Mouse (Mus musculus) lung, postnatal 14 days (tissue): ENCODE measurements around the gene Ssr2.

ENCODE experiments used
- DNase-seq: peaks from one replicate; pipeline ENCODE4 v3.0.0; 2021

Gene Ssr2

DNA sequence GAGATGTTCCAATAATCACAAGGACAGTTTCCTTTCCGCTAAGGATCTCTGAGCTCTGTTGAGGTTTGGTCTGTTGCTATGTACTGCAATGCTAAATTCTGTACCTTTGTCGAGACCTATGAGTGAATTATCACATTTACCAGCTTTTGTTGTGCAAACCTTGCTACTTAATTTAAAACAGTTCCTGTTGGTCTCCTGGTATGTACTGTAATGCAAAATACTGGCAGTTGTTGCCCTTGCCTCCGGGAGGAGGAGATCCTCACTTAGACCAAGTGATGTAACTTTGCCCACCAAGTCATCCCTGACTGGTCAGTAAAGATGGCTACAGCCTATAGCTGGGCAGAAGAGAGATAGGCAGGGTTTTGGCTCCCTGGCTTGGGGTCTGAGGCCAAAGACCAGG is at the start of gene Ssr2:
Gene Ssr2 (plus strand): TSS at position 337 of the 400 bp plus-strand sequence.
- DNase-seq: no peak

DNA sequence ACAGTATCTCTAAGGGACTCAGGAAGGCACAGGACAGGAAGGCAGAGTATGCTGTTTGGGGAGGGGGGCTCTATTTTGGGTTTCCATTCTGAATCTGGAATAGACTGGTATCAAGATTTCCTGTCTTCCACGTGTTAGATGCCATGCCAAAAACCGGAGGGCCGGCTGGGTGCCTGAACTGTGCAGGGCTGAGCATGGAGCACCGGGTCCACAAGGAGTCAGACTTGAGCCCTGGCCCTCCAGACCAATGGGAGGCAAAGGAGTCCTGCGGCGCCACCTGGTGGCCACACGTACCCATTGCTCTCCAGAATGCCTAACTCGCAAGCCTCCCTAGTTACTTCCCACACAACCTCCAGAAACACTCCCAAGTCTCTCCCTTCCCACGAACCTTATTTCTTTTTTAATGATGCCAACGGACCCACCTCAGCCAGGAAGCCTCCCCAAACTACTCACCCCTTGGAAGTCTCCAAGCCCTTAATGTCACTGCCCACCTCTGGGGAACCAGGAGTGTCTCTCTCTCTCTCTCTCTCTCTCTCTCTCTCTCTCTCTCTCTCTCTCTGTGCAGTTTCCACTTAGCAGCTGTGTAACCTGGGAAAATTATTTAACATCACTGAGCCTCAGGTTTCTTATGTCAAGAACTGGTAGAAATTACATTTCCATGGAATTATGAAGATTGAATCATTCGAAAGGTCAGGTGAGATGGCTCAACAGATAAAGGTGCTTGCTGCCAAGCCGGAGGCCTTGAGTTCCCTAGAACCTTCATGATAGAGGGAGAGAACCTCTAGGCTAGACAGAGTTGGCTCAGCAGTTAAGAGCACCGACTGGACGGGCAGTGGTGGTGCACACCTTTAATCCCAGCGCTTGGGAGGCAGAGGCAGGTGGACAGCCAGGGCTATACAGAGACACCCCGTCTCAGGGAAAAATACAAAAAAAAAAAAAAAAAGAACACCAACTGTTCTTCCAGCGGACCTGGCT is 49.2 kb upstream of the Ssr2 start:
- peak; percentile 88 for DNase-seq

DNA sequence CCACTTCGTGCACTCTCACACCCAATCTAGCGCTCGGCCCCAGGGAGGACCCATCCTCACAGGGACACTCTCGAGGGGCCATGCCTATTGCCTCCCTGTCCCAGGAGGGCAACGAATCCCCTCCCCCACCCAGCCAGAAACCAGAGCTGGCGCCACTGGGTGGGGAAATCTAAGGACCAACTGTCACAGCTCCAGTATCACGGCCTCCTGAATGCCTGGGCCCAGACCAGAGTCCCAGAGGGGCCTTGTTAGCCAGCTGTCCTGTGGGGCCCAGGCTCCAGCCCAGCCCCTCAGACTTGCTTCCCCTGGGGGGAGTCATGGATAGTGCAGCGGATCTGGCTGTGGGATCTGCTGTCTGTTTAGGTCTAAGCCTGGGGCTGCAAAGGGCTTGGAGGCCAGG is 48.1 kb upstream of the Ssr2 start:
- no peak for DNase-seq

DNA sequence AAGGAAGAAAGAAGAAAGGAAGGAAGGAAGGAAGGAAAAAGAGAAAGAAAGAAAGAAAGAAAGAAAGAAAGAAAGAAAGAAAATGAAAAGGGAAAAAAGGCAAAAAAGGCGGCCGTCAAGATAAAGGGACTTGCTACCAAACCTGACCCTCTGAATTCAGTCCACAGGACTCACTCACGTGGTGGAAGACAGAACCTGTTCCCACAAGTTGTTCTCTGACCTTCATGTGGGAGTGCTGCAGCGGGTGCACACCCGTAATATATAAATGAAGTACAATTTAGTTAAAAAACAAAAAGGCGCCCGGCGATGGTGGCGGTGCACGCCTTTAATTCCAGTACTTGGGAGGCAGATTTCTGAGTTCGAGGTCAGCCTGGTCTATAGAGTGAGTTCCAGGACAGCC is 47.0 kb upstream of the Ssr2 start:
- DNase-seq: no peak

DNA sequence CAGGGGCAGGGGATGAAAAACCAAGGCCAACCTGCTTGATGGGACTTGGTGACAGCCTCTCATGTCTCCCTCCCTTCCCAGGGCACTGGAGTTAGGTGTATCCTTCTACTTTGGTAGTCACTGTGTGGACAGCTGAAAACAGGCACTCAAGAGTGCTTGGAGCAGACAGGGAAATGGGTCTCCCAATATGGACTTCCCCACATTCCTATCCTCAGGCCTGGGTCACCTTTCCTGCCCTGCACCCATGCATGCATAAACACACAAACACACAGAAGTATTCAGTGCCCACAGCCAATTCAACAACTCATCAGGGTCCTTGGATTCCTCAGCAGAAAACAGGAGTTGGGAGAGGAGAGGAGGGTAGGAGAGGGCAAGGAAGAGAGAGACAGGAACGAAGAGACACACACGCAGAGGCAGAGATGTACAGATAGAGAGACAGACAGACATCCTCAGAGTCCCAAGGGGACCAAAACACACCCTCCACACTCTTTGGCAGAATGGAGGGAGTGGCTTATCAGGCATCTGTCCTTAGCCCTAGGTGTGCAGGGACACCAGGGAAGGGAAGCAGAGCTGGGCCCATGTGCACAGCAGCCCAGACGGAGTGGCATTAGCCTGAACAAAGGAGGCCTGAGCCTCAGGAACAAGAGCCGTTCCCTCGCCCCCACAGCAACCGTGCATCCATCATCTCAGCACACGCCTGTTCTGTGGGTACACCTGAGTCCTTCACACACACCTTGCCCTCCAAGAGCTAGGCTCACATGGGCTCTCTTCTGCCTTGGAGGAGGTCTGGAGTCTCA is 46.3 kb upstream of the Ssr2 start:
- no peak for DNase-seq

DNA sequence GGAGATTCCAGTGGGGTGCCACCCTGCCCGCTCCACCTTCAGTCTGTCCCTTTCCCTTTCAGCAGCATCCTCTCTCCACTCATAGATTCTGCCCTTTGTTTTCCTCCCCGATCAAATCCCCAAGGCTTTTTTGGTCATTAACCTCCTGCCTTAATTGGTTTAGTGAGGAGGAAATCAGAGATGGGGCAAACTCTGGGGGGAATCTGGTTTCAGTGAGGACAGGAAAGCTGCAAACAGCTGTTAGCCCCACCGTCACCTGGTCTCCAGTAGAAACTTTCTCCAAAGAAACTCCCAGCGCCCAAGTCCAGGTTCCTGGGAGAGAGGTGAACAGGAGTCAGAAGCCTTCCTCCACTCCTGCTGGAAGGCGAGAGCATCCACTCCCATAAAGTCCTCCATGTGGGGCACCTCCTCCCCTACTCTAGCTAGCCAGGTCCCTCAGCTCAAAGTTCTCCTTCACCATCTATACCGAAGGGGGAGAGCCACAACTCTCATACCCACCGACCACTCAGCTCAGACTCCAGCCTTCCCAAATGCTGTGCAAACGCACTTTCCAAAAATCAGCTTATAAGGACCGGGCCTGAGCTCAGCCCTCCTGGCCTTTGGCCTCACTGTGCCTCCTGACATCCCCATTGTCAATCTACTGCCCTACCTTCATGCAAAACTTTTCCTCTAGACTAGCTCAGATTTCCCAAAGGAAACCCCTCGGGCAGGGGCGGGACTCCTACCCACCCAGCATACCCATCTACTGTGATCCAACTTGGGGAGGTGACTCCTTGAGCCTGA is 45.4 kb upstream of the Ssr2 start:
- DNase-seq: no peak

DNA sequence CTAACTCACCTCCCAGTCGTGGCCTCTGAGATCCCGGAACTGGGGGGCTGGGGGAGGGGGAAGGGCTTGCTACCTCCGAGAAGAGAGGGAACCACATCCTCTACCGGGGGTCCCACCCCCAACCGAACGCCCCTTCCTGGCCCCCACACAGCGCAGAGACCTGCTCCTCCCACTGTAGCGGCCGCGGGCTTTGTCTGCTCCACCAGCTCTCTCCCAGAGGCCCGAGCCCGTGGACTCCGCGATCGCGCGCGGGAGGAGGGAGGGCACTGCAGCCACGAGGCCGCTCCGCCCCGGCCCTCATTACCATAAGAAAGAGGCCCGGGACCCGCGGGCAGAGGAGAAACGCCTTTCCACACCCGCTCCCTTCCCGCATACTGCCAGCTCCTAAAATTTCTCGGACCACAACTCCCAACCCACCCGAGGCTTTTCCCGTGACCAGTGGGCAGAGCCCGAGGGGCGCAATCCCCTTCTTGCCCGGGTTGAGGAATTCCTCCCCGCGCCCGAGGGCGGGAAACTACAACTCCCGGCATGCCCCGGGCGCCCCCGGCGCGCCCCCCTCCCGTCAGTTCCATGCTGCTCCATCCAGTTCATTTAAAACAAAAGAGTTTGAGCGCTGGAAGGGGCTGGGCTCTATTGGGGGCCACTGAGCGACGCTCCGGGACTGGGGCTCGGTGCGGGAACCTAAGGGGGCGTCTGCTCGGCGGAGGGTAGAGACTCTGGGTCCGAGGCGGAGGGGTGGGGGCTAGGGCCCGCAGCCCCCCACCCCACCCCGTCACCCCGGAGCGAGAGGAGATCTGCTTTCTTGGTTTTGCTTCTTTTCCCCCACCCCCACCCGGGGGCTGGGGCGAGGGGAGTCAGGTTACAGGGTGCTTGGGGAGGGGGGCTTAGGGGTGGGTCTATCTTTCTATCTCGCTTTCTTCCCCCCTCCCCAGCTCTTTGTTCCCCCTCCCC is 44.1 kb upstream of the Ssr2 start:
- DNase-seq: peak; percentile 86

DNA sequence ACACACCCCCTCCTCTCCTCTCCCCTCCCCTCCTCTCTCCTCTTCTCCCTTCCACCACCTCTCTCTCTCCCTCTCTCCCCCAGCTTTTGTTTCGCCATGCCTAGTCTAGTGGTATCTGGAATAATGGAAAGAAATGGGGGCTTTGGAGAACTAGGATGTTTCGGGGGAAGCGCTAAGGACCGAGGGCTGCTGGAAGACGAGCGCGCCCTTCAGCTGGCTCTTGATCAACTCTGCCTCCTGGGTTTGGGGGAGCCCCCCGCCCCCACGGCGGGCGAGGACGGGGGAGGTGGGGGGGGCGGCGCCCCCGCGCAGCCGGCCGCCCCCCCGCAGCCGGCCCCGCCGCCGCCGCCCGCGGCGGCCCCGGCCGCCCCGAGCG is 43.4 kb upstream of the Ssr2 start, which contains the start of gene Mex3a:
Gene Mex3a (plus strand): TSS at position 97 of the 376 bp plus-strand sequence.
- DNase-seq: no peak

DNA sequence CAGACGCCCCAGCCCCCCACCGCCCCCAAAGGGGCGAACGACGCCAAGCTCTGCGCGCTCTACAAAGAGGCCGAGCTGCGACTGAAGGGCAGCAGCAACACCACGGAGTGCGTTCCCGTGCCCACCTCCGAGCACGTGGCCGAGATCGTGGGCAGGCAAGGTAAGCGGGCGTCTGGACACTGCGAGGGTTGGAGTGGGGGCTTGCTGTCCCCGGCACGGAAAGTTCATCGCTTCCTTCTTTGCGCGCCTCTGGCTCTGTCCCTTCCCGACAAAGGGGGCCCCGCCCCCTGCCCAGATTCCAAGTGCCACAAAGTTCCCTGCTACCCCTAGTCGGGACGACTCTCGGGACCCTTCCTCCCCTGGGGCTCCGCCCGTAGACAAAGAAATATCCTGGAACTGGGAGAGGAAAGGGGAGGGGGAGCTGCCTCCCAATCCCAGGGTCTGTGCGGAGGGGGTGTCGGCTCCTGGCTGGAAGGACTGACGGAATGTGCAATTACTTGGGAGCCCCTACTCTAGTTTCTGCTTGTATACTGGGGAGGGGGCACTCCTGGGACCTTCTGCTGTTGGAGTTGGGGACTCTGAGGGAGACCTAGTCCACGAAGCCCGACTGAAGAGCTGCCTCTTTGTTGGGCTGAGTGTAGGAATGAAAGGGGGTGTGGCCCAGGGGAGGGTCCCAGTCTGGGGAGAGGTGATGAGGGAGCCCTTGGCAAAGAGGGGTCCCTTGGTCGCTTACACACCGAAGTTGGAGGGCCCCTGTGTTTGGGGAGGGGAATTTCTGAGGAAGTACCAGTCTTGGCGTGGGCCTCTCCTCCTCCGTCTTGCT is 42.8 kb upstream of the Ssr2 start:
- DNase-seq: no peak

DNA sequence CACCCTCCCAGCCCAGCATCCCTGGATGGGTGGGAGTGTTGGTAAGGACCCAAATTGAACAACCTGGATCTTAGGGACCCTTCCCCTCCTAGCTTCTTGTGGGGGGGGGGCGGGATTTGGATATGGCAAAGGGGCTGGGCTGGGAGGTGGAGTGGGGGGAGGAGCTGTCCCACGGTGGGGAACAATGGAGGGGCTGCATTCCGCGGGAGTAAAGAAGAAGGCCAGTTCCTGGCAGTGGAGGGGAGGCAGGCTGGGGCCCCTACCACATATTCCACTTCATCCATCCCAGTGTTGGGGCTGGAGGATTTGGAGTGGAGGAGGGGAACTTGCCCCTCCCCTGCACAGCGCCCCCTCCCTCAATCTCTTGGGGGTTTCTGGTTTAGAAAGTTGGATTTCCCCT is 42.0 kb upstream of the Ssr2 start:
- DNase-seq: no peak

DNA sequence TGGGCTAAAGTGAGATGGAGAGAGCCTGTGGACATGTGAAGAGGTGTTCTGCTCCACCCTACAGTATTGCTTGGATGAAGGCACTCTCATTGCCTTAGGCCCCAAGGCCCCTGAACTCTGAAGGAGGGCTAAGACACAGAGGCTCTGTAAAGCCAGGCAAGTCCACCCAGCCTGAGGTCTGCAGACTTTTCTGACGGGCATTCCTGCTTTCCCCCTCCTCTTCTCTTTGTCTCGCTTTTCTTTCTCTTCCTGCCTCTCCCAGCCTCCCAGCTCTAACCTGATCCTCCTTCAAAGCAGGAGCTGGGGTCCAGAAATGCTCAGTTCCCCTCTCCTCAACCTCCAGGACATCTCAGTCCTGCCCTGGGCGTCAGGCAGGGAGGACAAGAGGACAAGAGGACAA is 40.7 kb upstream of the Ssr2 start:
- no peak for DNase-seq

DNA sequence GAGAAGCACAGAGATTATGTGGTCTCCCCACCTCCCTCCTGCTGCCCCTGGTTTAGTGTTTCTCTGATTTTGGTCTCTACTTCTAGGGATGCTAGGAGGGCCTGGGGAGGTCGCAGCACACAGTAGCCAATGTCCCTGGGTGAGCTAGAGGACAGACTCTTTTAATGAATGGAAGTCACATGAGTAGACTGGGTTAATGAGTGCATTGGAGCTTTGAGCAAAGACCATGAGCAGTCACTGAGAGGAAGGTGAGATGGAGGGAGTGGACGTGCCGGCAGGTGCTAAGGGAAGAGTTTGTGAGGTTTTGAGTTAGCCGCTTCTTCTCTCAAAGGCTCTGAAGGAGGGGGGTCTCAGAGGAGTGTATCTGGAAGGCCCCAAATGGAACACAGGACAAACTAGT is 40.1 kb upstream of the Ssr2 start:
- DNase-seq: no peak

DNA sequence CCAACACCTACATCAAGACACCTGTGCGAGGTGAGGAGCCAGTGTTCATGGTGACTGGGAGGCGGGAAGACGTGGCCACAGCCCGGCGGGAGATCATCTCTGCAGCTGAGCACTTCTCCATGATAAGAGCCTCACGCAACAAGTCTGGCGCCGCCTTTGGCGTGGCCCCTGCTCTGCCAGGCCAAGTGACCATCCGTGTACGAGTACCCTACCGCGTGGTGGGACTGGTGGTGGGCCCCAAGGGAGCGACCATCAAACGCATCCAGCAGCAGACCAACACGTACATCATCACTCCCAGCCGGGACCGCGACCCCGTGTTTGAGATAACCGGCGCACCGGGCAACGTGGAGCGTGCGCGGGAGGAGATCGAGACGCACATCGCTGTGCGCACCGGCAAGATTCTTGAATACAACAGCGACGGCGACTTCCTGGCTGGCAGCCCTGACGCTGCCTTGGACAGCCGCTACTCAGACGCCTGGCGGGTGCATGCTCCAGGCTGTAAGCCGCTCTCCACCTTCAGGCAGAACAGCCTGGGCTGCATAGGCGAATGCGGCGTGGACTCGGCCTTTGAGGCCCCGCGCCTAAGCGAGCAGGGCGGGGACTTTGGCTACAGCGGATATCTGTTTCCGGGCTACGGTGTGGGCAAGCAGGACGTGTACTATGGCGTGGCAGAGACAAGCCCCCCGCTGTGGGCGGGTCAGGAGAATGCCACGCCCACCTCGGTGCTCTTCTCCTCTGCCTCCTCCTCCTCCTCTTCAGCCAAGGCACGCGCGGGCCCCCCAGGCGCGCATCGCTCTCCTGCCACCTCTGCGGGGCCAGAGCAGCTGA is 39.4 kb upstream of the Ssr2 start:
- peak; percentile 82 for DNase-seq

DNA sequence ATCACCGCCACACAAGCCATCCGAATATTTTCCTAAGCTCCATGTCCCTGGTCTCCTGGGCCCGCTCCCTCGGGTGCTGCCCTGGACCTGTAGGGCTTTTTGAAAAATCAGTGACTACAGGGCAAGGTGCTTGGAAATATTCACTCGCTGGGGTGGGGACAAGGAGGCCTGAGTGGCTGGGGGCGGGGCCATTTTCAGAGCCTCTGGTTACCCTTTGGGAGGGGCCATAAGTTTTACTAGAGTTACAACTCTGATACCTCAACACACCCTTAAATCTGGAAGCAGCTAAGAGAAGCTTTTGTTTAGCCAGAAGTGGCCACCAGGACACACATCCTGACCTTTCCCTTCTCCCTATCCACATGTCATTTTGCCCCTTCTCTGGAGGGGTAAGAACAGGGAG is 38.5 kb upstream of the Ssr2 start:
- no peak for DNase-seq

DNA sequence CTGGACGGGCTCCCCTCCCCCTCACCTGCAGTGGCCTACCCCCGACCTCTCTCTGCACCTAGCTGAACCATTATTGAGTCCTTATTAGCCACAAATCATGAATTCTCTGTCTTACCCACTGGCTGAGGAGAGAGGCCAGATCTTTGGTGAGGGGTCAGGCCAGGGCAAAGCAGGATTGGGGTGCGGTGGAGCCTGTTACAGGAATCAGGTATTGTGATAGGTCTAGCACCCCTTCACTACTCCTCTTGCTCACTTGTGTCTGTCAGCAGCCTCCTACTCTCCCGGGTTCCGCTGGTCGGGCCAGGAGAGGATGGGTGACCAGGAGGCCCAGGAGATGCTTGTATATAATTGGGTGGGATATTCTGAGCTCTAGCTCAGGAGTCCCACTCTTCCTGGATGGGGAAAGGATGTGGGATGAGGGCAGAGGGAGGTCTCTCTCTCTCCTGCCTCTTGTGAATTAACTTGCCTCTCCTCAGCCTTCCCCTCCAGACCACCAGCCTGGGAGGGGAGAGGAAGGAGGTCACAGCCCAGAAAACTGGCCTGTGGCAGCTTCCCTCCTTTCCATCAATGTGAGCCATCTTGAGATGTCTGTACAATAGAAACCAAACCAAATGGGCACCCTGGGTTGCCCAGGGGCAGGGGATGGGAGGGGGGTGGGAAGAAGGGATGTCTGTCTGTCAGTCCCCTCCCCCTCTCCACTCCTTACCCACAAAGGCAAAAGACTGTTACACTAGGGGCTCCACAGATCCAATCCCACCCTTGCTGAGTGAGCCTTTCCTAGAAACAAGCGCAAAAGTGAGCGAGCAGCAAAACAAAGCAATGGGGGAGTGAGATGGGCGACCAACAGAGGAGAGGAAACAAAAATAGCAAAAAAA is 37.2 kb upstream of the Ssr2 start:
- no peak for DNase-seq

DNA sequence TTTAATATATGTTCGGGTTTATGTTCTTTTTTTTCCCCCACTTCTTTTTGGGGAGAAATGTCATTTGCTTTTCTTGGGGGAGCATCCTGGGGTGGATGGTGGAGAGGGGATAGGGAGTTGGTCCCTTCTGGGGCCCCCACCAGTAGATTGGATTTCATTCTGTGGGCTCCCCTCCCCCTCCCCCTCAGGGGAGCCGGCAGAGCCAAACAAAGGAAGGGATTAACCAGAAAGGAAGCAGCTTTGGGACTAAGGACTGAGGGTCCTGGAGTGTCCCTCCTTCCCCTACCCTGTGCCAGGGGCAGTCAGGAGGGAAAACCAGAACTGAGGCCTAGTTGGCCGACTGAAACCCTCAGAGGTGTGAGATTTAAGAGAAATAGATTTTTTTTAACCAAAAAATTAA is 36.3 kb upstream of the Ssr2 start:
- no peak for DNase-seq

DNA sequence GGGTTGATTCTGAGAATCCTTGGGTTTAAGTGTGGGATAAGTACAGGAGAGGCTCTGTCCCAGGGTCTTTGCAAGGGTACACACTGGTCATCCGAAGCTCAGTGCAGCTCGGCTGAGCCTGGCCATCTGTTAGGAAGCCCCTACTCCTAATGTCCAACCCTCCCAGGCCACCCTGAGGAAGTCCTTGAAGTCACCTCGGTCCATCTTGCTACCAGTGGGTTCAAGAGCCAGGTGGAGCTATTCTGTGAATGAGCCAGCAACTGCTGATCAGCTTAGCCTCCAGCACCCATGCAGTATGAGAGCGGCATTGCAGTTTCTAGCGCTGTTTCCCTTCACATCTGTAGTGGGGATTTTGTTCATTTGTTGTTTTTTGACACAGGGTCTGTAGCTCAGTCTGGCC is 35.6 kb upstream of the Ssr2 start:
- no peak for DNase-seq

DNA sequence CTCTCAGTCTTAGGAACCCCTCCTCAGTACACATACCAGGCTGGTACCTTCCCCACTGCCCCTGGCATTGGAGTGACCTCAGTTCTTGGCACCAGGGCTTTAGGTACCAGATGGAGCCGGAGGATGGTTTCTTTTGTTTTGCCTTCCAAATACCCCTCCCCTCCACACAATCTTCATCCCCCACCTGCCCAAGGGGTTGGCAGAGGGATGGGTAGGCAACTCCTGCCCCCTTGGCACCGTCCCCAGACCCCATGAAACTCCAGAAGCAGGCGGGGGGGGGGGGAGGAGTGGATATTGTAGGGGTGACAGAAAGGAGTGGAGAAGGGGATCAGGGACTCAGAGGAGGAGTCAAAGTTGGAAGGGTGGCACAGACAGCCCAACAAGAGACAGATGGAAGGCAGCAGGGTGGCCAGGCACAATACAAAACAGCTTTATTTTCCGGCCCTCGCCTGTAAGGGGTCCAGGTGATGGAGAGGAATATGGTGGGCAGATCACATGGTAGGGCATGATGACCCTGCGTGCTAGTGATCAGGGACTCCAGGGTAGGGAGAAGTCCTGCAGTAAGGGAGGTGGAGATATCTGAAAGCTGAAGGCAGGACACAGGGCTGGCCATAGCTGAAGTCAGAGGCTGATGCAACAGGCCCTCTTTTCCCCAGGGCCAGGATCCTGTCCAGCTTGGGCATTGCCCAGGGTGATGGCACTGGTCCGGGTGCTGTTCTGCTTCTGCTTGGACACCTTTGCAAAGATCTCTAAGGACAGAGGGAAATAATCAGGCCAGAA is 33.9 kb upstream of the Ssr2 start:
- DNase-seq: no peak
